Mouse (Mus musculus): ENCODE measurements around the gene Crybg2. TPM values are rescaled to one million over a fixed set of nuclear protein-coding genes. Genes with fewer than 3 reads are reported as not detected.

Crybg2 gene
- polyA plus RNA-seq, 1 experiment from 2014 or later: 15.6 TPM

- peaks cover 15% of the 10 kb centered on the region; the same call in 1 of the 2 replicates for H3K27me3 ChIP-seq (ENCODE audit: control insufficient read depth, insufficient read depth, low read length)
- no peak overlapping the region for H3K4me2 ChIP-seq (replicated peaks; ENCODE audit: low read depth)
- H3K4me3 ChIP-seq (ENCODE audit: low read depth, low read length): no peak overlapping the region
- no peak for TF ChIP-seq EP300 (optimal IDR thresholded peaks at IDR 0.05)
- TF ChIP-seq CTCF (IDR thresholded peaks at IDR 0.05; ENCODE audit: low read depth): no peak
- no peaks in the 10 kb centered on the region for H3K4me1 ChIP-seq (replicated peaks; ENCODE audit: control insufficient read depth, insufficient read depth)
- no peak overlapping the region for H3K9ac ChIP-seq (ENCODE audit: low read length)
- H3K27ac ChIP-seq (replicated peaks): no peak overlapping the region
- ATAC-seq (ENCODE audit: low FRiP score, low TSS enrichment) (no peak), DNase-seq (ENCODE audit: low spot score) (no peak)
- H3K36me3 ChIP-seq (ENCODE audit: control insufficient read depth, insufficient read depth, low read length): no peaks in the 10 kb centered on the region
- H3K9me3 ChIP-seq (ENCODE audit: control insufficient read depth, low read length): no peaks in the 10 kb centered on the region
- WGBS: 10% methylated on average over 21 of the region's 21 CpGs
Measured at GRCm38 (mm10) chr4:134017201-134017865, 43.3 kb upstream of the Crybg2 start.

GRCm38 (mm10) chr4:134018038-134018778 is 42.4 kb upstream of the Crybg2 start:
- Histone ChIP-seq H3K27ac (replicated peaks) (no peak overlapping the region), H3K27me3 (ENCODE audit: control insufficient read depth, insufficient read depth, low read length) (peaks cover 15% of the 10 kb centered on the region; the same call in 1 of the 2 replicates), H3K9ac (ENCODE audit: low read length) (no peak overlapping the region), H3K36me3 (ENCODE audit: control insufficient read depth, insufficient read depth, low read length) (no peaks in the 10 kb centered on the region), H3K4me2 (replicated peaks; ENCODE audit: low read depth) (no peak overlapping the region), H3K9me3 (ENCODE audit: control insufficient read depth, low read length) (no peaks in the 10 kb centered on the region), H3K4me1 (replicated peaks; ENCODE audit: control insufficient read depth, insufficient read depth) (no peaks in the 10 kb centered on the region), H3K4me3 (ENCODE audit: low read depth, low read length) (no peak overlapping the region)
- no peak for DNase-seq (ENCODE audit: low spot score)
- no peak for ATAC-seq (ENCODE audit: low FRiP score, low TSS enrichment)
- 1% methylated on average over 46 of the region's 46 CpGs for WGBS
- TF ChIP-seq CTCF (IDR thresholded peaks at IDR 0.05; ENCODE audit: low read depth): no peak
- TF ChIP-seq EP300 (optimal IDR thresholded peaks at IDR 0.05): no peak

GRCm38 (mm10) chr4:134018779-134019145 is 41.9 kb upstream of the Crybg2 start, which contains the start of gene Lin28a:
TSS of gene Lin28a (minus strand) at chr4:134018841.
- 0% methylated on average over 8 of the region's 9 CpGs for WGBS
- H3K27ac ChIP-seq (replicated peaks): no peak within 1 kb of the TSS
- no peaks in the 10 kb centered on the region for H3K4me1 ChIP-seq (replicated peaks; ENCODE audit: control insufficient read depth, insufficient read depth)
- TF ChIP-seq CTCF (IDR thresholded peaks at IDR 0.05; ENCODE audit: low read depth) (no peak), EP300 (optimal IDR thresholded peaks at IDR 0.05) (no peak)
- no peak within 1 kb of the TSS for H3K4me2 ChIP-seq (replicated peaks; ENCODE audit: low read depth)
- peaks cover 15% of the 10 kb centered on the region; the same call in 1 of the 2 replicates for H3K27me3 ChIP-seq (ENCODE audit: control insufficient read depth, insufficient read depth, low read length)
- ATAC-seq (ENCODE audit: low FRiP score, low TSS enrichment) (no peak), DNase-seq (ENCODE audit: low spot score) (no peak)
- H3K9ac ChIP-seq (ENCODE audit: low read length): no peak within 1 kb of the TSS
- H3K36me3 ChIP-seq (ENCODE audit: control insufficient read depth, insufficient read depth, low read length): no peaks in the 10 kb centered on the region
- H3K9me3 ChIP-seq (ENCODE audit: control insufficient read depth, low read length): no peaks in the 10 kb centered on the region
- no peak within 1 kb of the TSS for H3K4me3 ChIP-seq (ENCODE audit: low read depth, low read length)

- TF ChIP-seq EP300 (optimal IDR thresholded peaks at IDR 0.05): no peak
- no peak for TF ChIP-seq CTCF (IDR thresholded peaks at IDR 0.05; ENCODE audit: low read depth)
- no peak overlapping the region for H3K27ac ChIP-seq (replicated peaks)
- H3K4me2 ChIP-seq (replicated peaks; ENCODE audit: low read depth): no peak overlapping the region
- H3K36me3 ChIP-seq (ENCODE audit: control insufficient read depth, insufficient read depth, low read length): no peaks in the 10 kb centered on the region
- H3K9ac ChIP-seq (ENCODE audit: low read length): no peak overlapping the region
- WGBS: 3% methylated on average over 8 of the region's 10 CpGs
- H3K4me3 ChIP-seq (ENCODE audit: low read depth, low read length): no peak overlapping the region
- no peak for DNase-seq (ENCODE audit: low spot score)
- ATAC-seq (ENCODE audit: low FRiP score, low TSS enrichment): no peak
- peaks cover 15% of the 10 kb centered on the region; the same call in 1 of the 2 replicates for H3K27me3 ChIP-seq (ENCODE audit: control insufficient read depth, insufficient read depth, low read length)
- H3K4me1 ChIP-seq (replicated peaks; ENCODE audit: control insufficient read depth, insufficient read depth): no peaks in the 10 kb centered on the region
- H3K9me3 ChIP-seq (ENCODE audit: control insufficient read depth, low read length): no peaks in the 10 kb centered on the region
Measured at GRCm38 (mm10) chr4:134019210-134019609, 41.4 kb upstream of the Crybg2 start.

GRCm38 (mm10) chr4:134019641-134020351 is 40.8 kb upstream of the Crybg2 start:
- Histone ChIP-seq H3K27ac (replicated peaks) (no peak overlapping the region), H3K9me3 (ENCODE audit: control insufficient read depth, low read length) (no peaks in the 10 kb centered on the region), H3K4me2 (replicated peaks; ENCODE audit: low read depth) (no peak overlapping the region), H3K27me3 (ENCODE audit: control insufficient read depth, insufficient read depth, low read length) (peaks cover 15% of the 10 kb centered on the region; the same call in 1 of the 2 replicates), H3K4me3 (ENCODE audit: low read depth, low read length) (no peak overlapping the region), H3K4me1 (replicated peaks; ENCODE audit: control insufficient read depth, insufficient read depth) (no peaks in the 10 kb centered on the region), H3K9ac (ENCODE audit: low read length) (no peak overlapping the region), H3K36me3 (ENCODE audit: control insufficient read depth, insufficient read depth, low read length) (no peaks in the 10 kb centered on the region)
- no peak for ATAC-seq (ENCODE audit: low FRiP score, low TSS enrichment)
- 3% methylated on average over 16 of the region's 16 CpGs for WGBS
- TF ChIP-seq CTCF (IDR thresholded peaks at IDR 0.05; ENCODE audit: low read depth) (no peak), EP300 (optimal IDR thresholded peaks at IDR 0.05) (no peak)
- DNase-seq (ENCODE audit: low spot score): no peak

All from stomach, postnatal 0 days (tissue).